Mouse (Mus musculus): Measurements from ENCODE around the gene Popdc2.

Gene Popdc2

GRCm38 (mm10) chr16:38400311-38400960 lies 38.4 kb downstream of the Popdc2 start:
- no peak for ATAC-seq (ENCODE audit: low TSS enrichment)

DNA sequence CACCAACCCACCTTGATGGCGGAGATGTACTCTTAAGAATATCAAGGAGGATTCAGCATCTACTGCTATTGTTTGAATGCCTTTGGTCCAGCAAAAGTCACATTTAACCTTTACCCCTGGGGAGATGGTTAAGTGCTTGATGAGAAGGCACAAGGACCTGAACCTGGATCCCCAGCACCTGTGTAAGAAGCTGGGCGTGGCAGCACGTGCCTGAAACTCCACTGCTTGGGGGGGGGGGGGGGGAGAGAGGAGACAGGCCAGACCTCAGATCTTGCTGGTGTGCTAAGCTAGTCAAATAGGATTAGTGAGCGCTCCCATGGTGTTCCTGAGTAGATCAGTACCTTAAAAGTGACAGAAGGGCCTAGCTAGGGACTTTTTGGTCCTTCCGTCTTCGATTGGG lies 39.5 kb downstream of the Popdc2 start:
- no peak for ATAC-seq (ENCODE audit: low TSS enrichment)

DNA sequence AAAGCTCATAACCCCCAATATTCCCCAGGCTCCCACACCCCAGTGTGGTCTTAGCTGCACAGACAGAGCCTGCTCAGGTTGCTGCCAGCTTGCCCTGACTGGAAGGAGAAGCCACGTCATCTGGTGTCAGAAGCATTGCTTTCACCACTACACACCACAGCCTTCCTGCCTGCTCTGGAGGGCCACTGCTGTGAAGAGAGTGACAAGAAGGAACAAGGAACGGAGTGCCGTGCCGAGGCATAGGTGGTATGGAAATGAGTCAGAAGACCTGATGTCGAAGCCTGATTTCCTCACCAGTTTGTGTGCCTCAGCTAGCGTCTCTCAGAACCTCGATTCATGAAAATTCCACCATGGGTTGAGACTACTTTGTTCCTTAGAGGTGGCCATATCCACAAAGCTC lies 41.6 kb downstream of the Popdc2 start:
- ATAC-seq (ENCODE audit: low TSS enrichment), result no peak

DNA sequence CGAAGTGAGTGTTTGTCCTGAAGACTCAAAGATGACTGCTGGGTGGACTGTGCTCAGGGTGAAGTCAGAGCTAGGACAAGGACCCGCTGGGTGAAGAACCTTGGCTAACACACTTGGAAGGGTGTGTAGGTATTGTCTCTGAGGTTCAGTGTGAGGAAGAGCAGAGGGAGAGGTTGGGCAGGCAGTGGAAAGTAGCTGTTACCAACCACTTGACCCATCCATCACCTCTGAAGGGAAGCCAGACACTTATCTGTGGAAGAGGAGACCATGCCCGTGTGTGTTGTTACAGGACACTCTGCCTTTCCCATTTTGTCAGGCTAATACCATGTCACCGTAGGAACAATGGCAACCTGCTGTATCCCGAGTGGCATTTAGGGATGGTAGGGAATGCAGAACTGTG lies 44.3 kb downstream of the Popdc2 start:
- ATAC-seq (ENCODE audit: low TSS enrichment), result no peak

DNA sequence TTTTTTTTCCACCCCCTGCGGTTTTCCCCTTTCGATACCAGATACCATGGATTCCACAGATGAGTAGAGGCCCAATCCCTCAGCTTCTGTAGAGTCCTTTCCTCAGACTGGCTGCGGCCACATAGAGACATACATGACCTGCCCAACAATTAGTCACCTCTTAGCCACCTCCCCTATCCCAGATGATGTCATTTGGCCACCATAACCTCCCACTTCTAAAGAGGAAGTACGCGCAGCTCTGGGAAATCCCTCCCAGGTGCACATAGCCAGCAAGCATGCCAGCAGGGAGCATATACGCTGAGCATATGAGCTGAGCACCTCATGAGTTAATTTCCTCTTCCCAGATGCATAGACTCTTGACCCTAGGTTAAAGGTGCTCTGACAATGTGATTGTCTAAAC lies 44.7 kb downstream of the Popdc2 start:
- ATAC-seq (ENCODE audit: low TSS enrichment), result no peak

GRCm38 (mm10) chr16:38407584-38407983 lies 45.6 kb downstream of the Popdc2 start:
- ATAC-seq (ENCODE audit: low TSS enrichment), result no peak

GRCm38 (mm10) chr16:38408416-38408815 lies 46.4 kb downstream of the Popdc2 start:
- no peak for ATAC-seq (ENCODE audit: low TSS enrichment)

DNA sequence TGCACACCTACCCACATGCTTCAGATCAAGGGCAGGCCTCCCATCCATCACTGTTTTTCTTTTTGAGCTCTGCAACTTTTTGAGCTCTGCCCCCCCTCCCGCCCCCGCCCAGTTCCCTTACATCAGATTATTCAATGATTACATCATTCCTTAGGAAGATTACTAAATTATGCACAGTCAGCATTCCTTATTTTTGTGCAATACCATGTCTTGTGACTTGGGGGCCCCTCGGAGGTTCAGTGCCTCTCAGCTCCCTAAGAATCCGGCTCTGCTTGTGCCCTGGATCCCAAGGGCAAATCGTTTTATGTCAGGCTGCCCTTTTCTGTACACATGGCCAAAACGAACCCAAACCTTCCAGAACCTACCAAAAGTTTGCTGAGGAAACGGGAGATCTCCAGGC lies 52.9 kb downstream of the Popdc2 start:
- no peak for ATAC-seq (ENCODE audit: low TSS enrichment)

DNA sequence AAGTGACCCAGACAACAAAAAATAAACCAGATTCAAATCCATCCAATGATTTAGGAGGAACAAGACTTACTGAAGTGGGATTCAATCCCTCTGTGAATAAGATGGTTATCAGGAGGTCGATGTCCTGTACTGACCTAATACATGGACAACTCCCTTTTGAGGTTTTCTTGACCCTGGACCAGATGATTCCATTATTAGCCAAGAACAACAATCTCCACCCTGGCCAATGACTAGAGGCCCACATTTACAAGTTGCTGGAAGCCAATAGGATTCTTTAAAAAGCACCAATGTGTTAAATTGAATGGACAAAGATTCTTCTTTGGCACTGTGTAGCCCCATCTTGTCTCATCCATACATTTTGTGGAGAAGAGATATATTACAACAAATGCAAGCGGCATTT lies 63.4 kb downstream of the Popdc2 start:
- no peak for ATAC-seq (ENCODE audit: low TSS enrichment)

- no peak for ATAC-seq (ENCODE audit: low TSS enrichment)
These were observed 63.8 kb downstream of the Popdc2 start for GRCm38 (mm10) chr16:38425799-38426198.

All from frontal cortex, adult (tissue).